Mouse (Mus musculus): ENCODE measurements around the gene Gstm6.

- TF ChIP-seq CTCF (IDR thresholded peaks at IDR 0.05; ENCODE audit: insufficient read depth, low read depth, low read length) (no peak), POLR2A (IDR thresholded peaks at IDR 0.05; ENCODE audit: insufficient read depth, low read depth, low read length) (no peak)
Measured at GRCm38 (mm10) chr3:107981261-107981660, 37.7 kb upstream of the Gstm6 start.

All from olfactory bulb, adult 2 months (tissue).